Mouse (Mus musculus): ENCODE results near the gene Gm12800. TPM values are rescaled to one million over a fixed set of nuclear protein-coding genes. Genes with fewer than 3 reads are reported as not detected.

Gm12800 gene
- polyA plus RNA-seq (2017; shearing (Covaris generic)) = not detected

GRCm38 (mm10) chr4:101908821-101909220, at the start of gene Gm12800:
Gm12800 (plus strand) TSS chr4:101909121.

GRCm38 (mm10) chr4:101893656-101894420, 15.1 kb upstream of the Gm12800 start, which contains the start of gene C130073F10Rik:
C130073F10Rik (minus strand) TSS chr4:101893789.

DNA sequence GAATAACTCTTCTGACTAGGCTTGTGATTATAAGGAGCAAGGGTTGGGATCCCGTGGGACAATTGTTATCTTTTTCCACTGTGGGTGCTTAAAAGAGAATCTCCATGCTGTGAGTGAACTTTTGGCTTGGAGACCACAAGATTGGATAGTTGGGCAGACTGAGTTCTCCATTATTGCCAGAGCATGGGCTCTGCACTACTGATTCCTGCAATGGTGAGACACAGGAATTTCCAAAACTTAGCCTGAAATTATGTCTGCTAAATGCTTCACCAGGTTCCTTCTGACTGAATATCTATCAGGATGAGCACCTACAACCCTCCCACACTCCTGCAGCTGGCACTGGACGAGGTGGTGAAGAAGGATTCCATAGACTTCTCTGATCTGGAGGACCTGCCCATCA, 31.2 kb downstream of the Gm12800 start, which contains the start of gene Gm12794:
Gene Gm12794, plus strand, starts transcription at position 301 of the 400 bp plus-strand sequence.

Other genes starting within 250 kb of the Gm12800 start
- gene Lepr, start 191.7 kb upstream of the Gm12800 start, polyA plus RNA-seq (2017; shearing (Covaris generic)) = not detected
- not detected for gene B020004J07Rik, start 65.1 kb upstream of the Gm12800 start, polyA plus RNA-seq (2017; shearing (Covaris generic))
- gene C130073F10Rik, start 15.3 kb upstream of the Gm12800 start, polyA plus RNA-seq (2017; shearing (Covaris generic)) = not detected
- gene Gm12794, start 31.3 kb downstream of the Gm12800 start, polyA plus RNA-seq (2017; shearing (Covaris generic)) = not detected
- gene Gm12790, start 71.9 kb downstream of the Gm12800 start, polyA plus RNA-seq (2017; shearing (Covaris generic)) = not detected
- gene Gm12789, start 77.5 kb downstream of the Gm12800 start, polyA plus RNA-seq (2017; shearing (Covaris generic)) = not detected
- gene Pde4b, start 178.4 kb downstream of the Gm12800 start, polyA plus RNA-seq (2017; shearing (Covaris generic)) = 346 TPM

All from naive thymus-derived CD4-positive, alpha-beta T cell, adult 5 months (primary cell).